Mouse (Mus musculus) kidney, adult 2 months (tissue): ENCODE results near the gene Slc4a2. TPM values are rescaled to one million over a fixed set of nuclear protein-coding genes. Genes with fewer than 3 reads are reported as not detected.

Experiments
- DNase-seq: peaks from one replicate; pipeline ENCODE4 v3.0.0; 2021
- H3K27ac ChIP-seq: fragments of 200-500 bp; 2 replicates; pipeline ENCODE4 v1.5.1; 2012; ENCODE audit warnings: low read depth, low read length, control low read depth, inconsistent platforms; ENCODE audit not compliant: insufficient read depth
- H3K27me3 ChIP-seq: fragments of 200-500 bp; replicated peaks from 2 replicates; pipeline ENCODE4 v1.6.1; 2012; ENCODE audit warnings: mild to moderate bottlenecking, moderate library complexity, low read length, inconsistent platforms; ENCODE audit not compliant: control insufficient read depth, insufficient read depth
- H3K36me3 ChIP-seq: fragments of 200-500 bp; 2 replicates; pipeline ENCODE4 v1.6.1; 2012; ENCODE audit warnings: mild to moderate bottlenecking, moderate library complexity, low read length, inconsistent platforms; ENCODE audit not compliant: control insufficient read depth, insufficient read depth
- H3K4me1 ChIP-seq: fragments of 200-500 bp; 2 replicates; pipeline ENCODE4 v1.6.1; 2011; ENCODE audit warnings: low read length; ENCODE audit not compliant: control insufficient read depth, insufficient read depth
- H3K4me3 ChIP-seq: fragments of 200-500 bp; 2 replicates; pipeline ENCODE4 v1.5.1; 2011; ENCODE audit warnings: mild to moderate bottlenecking, low read depth, low read length, control low read depth; ENCODE audit not compliant: insufficient read depth
- CTCF ChIP-seq: fragments of 200-500 bp; conservative IDR thresholded peaks from 2 replicates; pipeline ENCODE4 v1.5.1; 2011; ENCODE audit warnings: low read depth, mild to moderate bottlenecking, control low read depth, low read length, moderate library complexity, mixed read lengths; ENCODE audit not compliant: insufficient read depth, insufficient read length
- POLR2A ChIP-seq: fragments of 200-500 bp; IDR thresholded peaks from one replicate; pipeline ENCODE4 v1.6.1; 2011; ENCODE audit warnings: low read depth, low read length, control low read depth
- WGBS: fragments of 180-500 bp; shearing (Covaris S2); methylation state at CpG from one replicate; pipeline ENCODE4 v1.1.7; 2018; 5-methylcytosine and 5-hydroxymethylcytosine counted together
- polyA plus RNA-seq: library from polyadenylated mRNA; depleted of rRNA; stranded (reverse); fragments of >200 nt; gene quantifications from 2 replicates; pipeline ENCODE4 v1.2.3, GENCODE M21; 2012; rRNA removed

Slc4a2 gene
- polyA plus RNA-seq, 1 experiment = 56.8 TPM

- no peak overlapping the region for H3K4me3 ChIP-seq
- no peaks in the 10 kb centered on the region for H3K27me3 ChIP-seq
- peaks cover 3% of the 10 kb centered on the region; the same call in 1 of the 2 replicates for H3K4me1 ChIP-seq
- H3K36me3 ChIP-seq = peaks cover 1% of the 10 kb centered on the region
- DNase-seq = no peak
- H3K27ac ChIP-seq = no peak overlapping the region
- 74% methylated on average over 14 of the region's 14 CpGs for WGBS
- TF ChIP-seq POLR2A (no peak), CTCF (no peak)
Observed at GRCm38 (mm10) chr5:24490413-24490920, 66.8 kb downstream of the Slc4a2 start.

Other genes with a start within 250 kb of the Slc4a2 start
- gene Kcnh2, start 72.2 kb upstream of the Slc4a2 start, polyA plus RNA-seq = 3.1 and 5.5 TPM in 2 replicates
- 11.4 and 12.4 TPM in 2 replicates for gene Nos3, start 59.0 kb upstream of the Slc4a2 start, polyA plus RNA-seq
- 0.76 and 0.89 TPM in 2 replicates for gene Atg9b, start 31.7 kb upstream of the Slc4a2 start, polyA plus RNA-seq
- gene Abcb8, start 30.2 kb upstream of the Slc4a2 start, polyA plus RNA-seq = 112 and 117 TPM in 2 replicates
- 0.20 and 0.33 TPM in 2 replicates for gene Asic3, start 10.4 kb upstream of the Slc4a2 start, polyA plus RNA-seq
- gene Cdk5, start 307 bp upstream of the Slc4a2 start, polyA plus RNA-seq = 78.0 and 83.2 TPM in 2 replicates
- gene Fastk, start 21.4 kb downstream of the Slc4a2 start, polyA plus RNA-seq = 291 and 403 TPM in 2 replicates
- 60.0 and 68.9 TPM in 2 replicates for gene Tmub1, start 24.0 kb downstream of the Slc4a2 start, polyA plus RNA-seq
- gene Agap3, start 28.3 kb downstream of the Slc4a2 start, polyA plus RNA-seq = 59.4 and 62.3 TPM in 2 replicates
- 0.05 and 0.11 TPM in 2 replicates for gene Gbx1, start 103.4 kb downstream of the Slc4a2 start, polyA plus RNA-seq
- gene Asb10, start 117.1 kb downstream of the Slc4a2 start, polyA plus RNA-seq = 0.38 and 1.6 TPM in 2 replicates
- 0.10 and 0.14 TPM in 2 replicates for gene 4931409K22Rik, start 133.0 kb downstream of the Slc4a2 start, polyA plus RNA-seq
- gene Abcf2, start 153.6 kb downstream of the Slc4a2 start, polyA plus RNA-seq = 40.2 and 47.6 TPM in 2 replicates
- 20.2 and 27.5 TPM in 2 replicates for gene Chpf2, start 162.9 kb downstream of the Slc4a2 start, polyA plus RNA-seq
- 12.4 and 15.9 TPM in 2 replicates for gene Smarcd3, start 200.6 kb downstream of the Slc4a2 start, polyA plus RNA-seq